Mouse (Mus musculus) limb, embryonic 14.5 days (tissue): ENCODE measurements around the gene Gmeb2. TPM values are rescaled to one million over a fixed set of nuclear protein-coding genes. Genes with fewer than 3 reads are reported as not detected.

Source experiments
- ATAC-seq: fragments of 200-750 bp; cut with Nextera tagmentation; 2 replicates; pipeline ENCODE4 v1.8.0; 2017; ENCODE audit warnings: low read depth, moderate number of reproducible peaks, moderate TSS enrichment; ENCODE audit not compliant: low FRiP score
- DNase-seq: peaks from one replicate; pipeline ENCODE4 v3.0.0-alpha.2; 2015; ENCODE audit warnings: low spot score
- H3K27ac ChIP-seq: fragments of 300-500 bp; sonication (generic); replicated peaks from 2 replicates; pipeline ENCODE4 v1.5.1; 2014; ENCODE audit warnings: low read depth, mild to moderate bottlenecking, low read length, moderate library complexity, mixed read lengths
- H3K27me3 ChIP-seq: fragments of 300-500 bp; sonication (generic); 2 replicates; pipeline ENCODE4 v1.6.1; 2014; ENCODE audit warnings: low read length, mixed read lengths; ENCODE audit not compliant: control insufficient read depth, insufficient read depth
- H3K36me3 ChIP-seq: fragments of 300-500 bp; sonication (generic); 2 replicates; pipeline ENCODE4 v1.6.1; 2014; ENCODE audit warnings: mild to moderate bottlenecking, low read length, moderate library complexity, mixed read lengths; ENCODE audit not compliant: control insufficient read depth, insufficient read depth
- H3K4me1 ChIP-seq: fragments of 300-500 bp; sonication (generic); 2 replicates; pipeline ENCODE4 v1.6.1; 2014; ENCODE audit warnings: antibody characterized with exemption, low read length, mixed read lengths; ENCODE audit not compliant: control insufficient read depth, insufficient read depth
- H3K4me2 ChIP-seq: fragments of 300-500 bp; sonication (generic); replicated peaks from 2 replicates; pipeline ENCODE4 v1.6.1; 2014; ENCODE audit warnings: low read depth, mild to moderate bottlenecking, low read length, moderate library complexity; ENCODE audit not compliant: severe bottlenecking
- H3K4me3 ChIP-seq: fragments of 300-500 bp; sonication (generic); replicated peaks from 2 replicates; pipeline ENCODE4 v1.5.1; 2014; ENCODE audit warnings: low read length
- H3K9ac ChIP-seq: fragments of 300-500 bp; sonication (generic); 2 replicates; pipeline ENCODE4 v1.6.1; 2014; ENCODE audit warnings: mild to moderate bottlenecking, low read depth, low read length, moderate library complexity; ENCODE audit not compliant: severe bottlenecking
- H3K9me3 ChIP-seq: fragments of 300-500 bp; sonication (generic); 2 replicates; pipeline ENCODE4 v1.6.1; 2016; ENCODE audit warnings: low read length; ENCODE audit not compliant: control insufficient read depth
- POLR2A ChIP-seq: fragments of 200-500 bp; IDR thresholded peaks from 2 replicates; pipeline ENCODE4 v1.8.0; 2012; ENCODE audit warnings: inconsistent platforms, mild to moderate bottlenecking, moderate library complexity, borderline replicate concordance; ENCODE audit not compliant: insufficient read depth, insufficient read length; ENCODE audit errors: extremely low read depth
- WGBS: fragments of 180-500 bp; shearing (Covaris S2); extraction: QIAGEN DNeasy Blood & Tissue Kit; methylation state at CpG from one replicate; pipeline ENCODE4 v1.1.7; 2014; 5-methylcytosine and 5-hydroxymethylcytosine counted together
- polyA plus RNA-seq, 2 experiments: library from polyadenylated mRNA; depleted of rRNA in 1 of 2; stranded (reverse) in 1 of 2; unstranded in 1 of 2; fragments of >200 nt; fragmentation: Nextera tagmentation in 1 of 2; extraction: Ambion mirVana in 1 of 2; gene quantifications; 2 replicates each; pipeline versions ENCODE4 v1.2.1 to v1.2.3; 2012 to 2014

The Gmeb2 gene
- polyA plus RNA-seq, 2 experiments = 17.0 to 28.6 TPM

GRCm38 (mm10) chr2:181228335-181228734, 59.5 kb downstream of the Gmeb2 start:
- no peaks in the 10 kb centered on the region for H3K27me3 ChIP-seq
- H3K36me3 ChIP-seq = peaks cover 8% of the 10 kb centered on the region; the same call in 1 of the 2 replicates
- no peaks in the 10 kb centered on the region for H3K9me3 ChIP-seq
- 0 out of 2 replicates have a peak, but pooled peaks cover 2% of the 10 kb centered on the region for H3K4me1 ChIP-seq
- 74% methylated on average over 1 of the region's 1 CpGs for WGBS
- TF ChIP-seq POLR2A = no peak
- no peak overlapping the region for H3K4me3 ChIP-seq
- no peak for DNase-seq
- ATAC-seq = no peak
- H3K27ac ChIP-seq = no peak overlapping the region
- H3K9ac ChIP-seq = no peak overlapping the region
- no peak overlapping the region for H3K4me2 ChIP-seq

- no peak overlapping the region for H3K4me2 ChIP-seq
- H3K27ac ChIP-seq = no peak overlapping the region
- H3K9ac ChIP-seq = no peak overlapping the region
- 88% methylated on average over 3 of the region's 3 CpGs for WGBS
- H3K36me3 ChIP-seq = no peaks in the 10 kb centered on the region; the same call in 1 of the 2 replicates
- DNase-seq (no peak), ATAC-seq (no peak)
- H3K9me3 ChIP-seq = no peaks in the 10 kb centered on the region
- H3K4me3 ChIP-seq = no peak overlapping the region
- no peaks in the 10 kb centered on the region for H3K27me3 ChIP-seq
- no peak for TF ChIP-seq POLR2A
- H3K4me1 ChIP-seq = 0 out of 2 replicates have a peak, but pooled peaks cover 2% of the 10 kb centered on the region
Measured at GRCm38 (mm10) chr2:181227122-181227521, 60.7 kb downstream of the Gmeb2 start.

- Histone ChIP-seq H3K4me2 (no peak overlapping the region), H3K27ac (no peak overlapping the region), H3K36me3 (no peaks in the 10 kb centered on the region), H3K9ac (no peak overlapping the region), H3K4me3 (no peak overlapping the region), H3K9me3 (no peaks in the 10 kb centered on the region), H3K27me3 (no peaks in the 10 kb centered on the region), H3K4me1 (peaks cover 9% of the 10 kb centered on the region)
- no peak for ATAC-seq
- DNase-seq = no peak
- WGBS = 80% methylated on average over 2 of the region's 2 CpGs
- no peak for TF ChIP-seq POLR2A
Measured at GRCm38 (mm10) chr2:181224994-181225393, 62.8 kb downstream of the Gmeb2 start.

- ATAC-seq (no peak), DNase-seq (no peak)
- TF ChIP-seq POLR2A = no peak
- Histone ChIP-seq H3K27ac (0 out of 2 replicates have a peak overlapping the region, but pooled peaks have one; percentile 48), H3K27me3 (no peaks in the 10 kb centered on the region), H3K9ac (peak overlapping the region; percentile 36; the same call in 1 of the 2 replicates), H3K4me2 (peak overlapping the region; percentile 59), H3K4me3 (peak overlapping the region; percentile 28), H3K4me1 (peaks cover 16% of the 10 kb centered on the region), H3K9me3 (no peaks in the 10 kb centered on the region), H3K36me3 (no peaks in the 10 kb centered on the region)
- WGBS = 23% methylated on average over 2 of the region's 2 CpGs
Measured at GRCm38 (mm10) chr2:181220361-181220760, 67.5 kb downstream of the Gmeb2 start.

GRCm38 (mm10) chr2:181219538-181220216, 68.2 kb downstream of the Gmeb2 start, which contains the start of gene Fndc11:
Fndc11 (plus strand) TSS chr2:181220013.
- Histone ChIP-seq H3K4me2 (peak within 1 kb of the TSS; percentile 59), H3K27me3 (no peaks in the 10 kb centered on the region), H3K36me3 (no peaks in the 10 kb centered on the region), H3K27ac (peak within 1 kb of the TSS; percentile 48), H3K9me3 (no peaks in the 10 kb centered on the region), H3K4me1 (peaks cover 16% of the 10 kb centered on the region), H3K4me3 (peak within 1 kb of the TSS; percentile 28), H3K9ac (peak within 1 kb of the TSS; percentile 36; the same call in 1 of the 2 replicates)
- WGBS = under 1% methylated on average over 25 of the region's 25 CpGs
- peak; percentile 93 for ATAC-seq
- TF ChIP-seq POLR2A = 0 out of 2 replicates have a peak, but pooled peaks have one; percentile 20
- DNase-seq = peak; percentile 84
